Mouse (Mus musculus): ENCODE measurements around the gene Glg1. TPM values are rescaled to one million over a fixed set of nuclear protein-coding genes. Genes with fewer than 3 reads are reported as not detected.

Gene Glg1
- polyA plus RNA-seq, 1 experiment from 2014 or later, result 76.7 TPM

GRCm38 (mm10) chr8:111237301-111237700 is 21.7 kb downstream of the Glg1 start:
- WGBS, result 77% methylated on average over 3 of the region's 3 CpGs
- Histone ChIP-seq H3K27ac (ENCODE audit: low read depth, low read length) (no peak overlapping the region), H3K4me2 (ENCODE audit: low read depth, low read length, severe bottlenecking) (no peak overlapping the region), H3K4me1 (replicated peaks; ENCODE audit: control insufficient read depth, insufficient read depth, low read length) (no peaks in the 10 kb centered on the region), H3K4me3 (ENCODE audit: low read depth, low read length) (no peak overlapping the region), H3K27me3 (ENCODE audit: control insufficient read depth, insufficient read depth, low read length) (no peaks in the 10 kb centered on the region), H3K9ac (ENCODE audit: low read length) (no peak overlapping the region), H3K9me3 (ENCODE audit: control insufficient read depth, low read length) (no peaks in the 10 kb centered on the region), H3K36me3 (ENCODE audit: control insufficient read depth, insufficient read depth, low read length) (no peaks in the 10 kb centered on the region)
- ATAC-seq (replicated peaks; ENCODE audit: low FRiP score) (no peak), DNase-seq (ENCODE audit: low spot score) (no peak)

- no peaks in the 10 kb centered on the region for H3K27me3 ChIP-seq (ENCODE audit: control insufficient read depth, insufficient read depth, low read length)
- no peaks in the 10 kb centered on the region for H3K36me3 ChIP-seq (ENCODE audit: control insufficient read depth, insufficient read depth, low read length)
- no peak overlapping the region for H3K27ac ChIP-seq (ENCODE audit: low read depth, low read length)
- H3K4me2 ChIP-seq (ENCODE audit: low read depth, low read length, severe bottlenecking), result no peak overlapping the region
- WGBS, result 89% methylated on average over 2 of the region's 2 CpGs
- no peak for DNase-seq (ENCODE audit: low spot score)
- ATAC-seq (replicated peaks; ENCODE audit: low FRiP score), result no peak
- H3K9me3 ChIP-seq (ENCODE audit: control insufficient read depth, low read length), result no peaks in the 10 kb centered on the region
- H3K4me1 ChIP-seq (replicated peaks; ENCODE audit: control insufficient read depth, insufficient read depth, low read length), result no peaks in the 10 kb centered on the region
- H3K9ac ChIP-seq (ENCODE audit: low read length), result no peak overlapping the region
- H3K4me3 ChIP-seq (ENCODE audit: low read depth, low read length), result no peak overlapping the region
These were observed 25.3 kb downstream of the Glg1 start for GRCm38 (mm10) chr8:111233730-111234129.

- ATAC-seq (replicated peaks; ENCODE audit: low FRiP score), result no peak
- H3K9ac ChIP-seq (ENCODE audit: low read length), result no peak overlapping the region
- DNase-seq (ENCODE audit: low spot score), result no peak
- no peak overlapping the region for H3K4me3 ChIP-seq (ENCODE audit: low read depth, low read length)
- no peak overlapping the region for H3K4me2 ChIP-seq (ENCODE audit: low read depth, low read length, severe bottlenecking)
- H3K27ac ChIP-seq (ENCODE audit: low read depth, low read length), result no peak overlapping the region
- no peaks in the 10 kb centered on the region for H3K4me1 ChIP-seq (replicated peaks; ENCODE audit: control insufficient read depth, insufficient read depth, low read length)
- no peaks in the 10 kb centered on the region for H3K36me3 ChIP-seq (ENCODE audit: control insufficient read depth, insufficient read depth, low read length)
- H3K9me3 ChIP-seq (ENCODE audit: control insufficient read depth, low read length), result no peaks in the 10 kb centered on the region
- WGBS, result 82% methylated on average over 5 of the region's 5 CpGs
- H3K27me3 ChIP-seq (ENCODE audit: control insufficient read depth, insufficient read depth, low read length), result no peaks in the 10 kb centered on the region
These were observed 34.9 kb downstream of the Glg1 start for GRCm38 (mm10) chr8:111224153-111224552.

GRCm38 (mm10) chr8:111218107-111218506 is 40.9 kb downstream of the Glg1 start:
- H3K4me2 ChIP-seq (ENCODE audit: low read depth, low read length, severe bottlenecking), result no peak overlapping the region
- no peaks in the 10 kb centered on the region for H3K27me3 ChIP-seq (ENCODE audit: control insufficient read depth, insufficient read depth, low read length)
- H3K27ac ChIP-seq (ENCODE audit: low read depth, low read length), result no peak overlapping the region
- no peak overlapping the region for H3K4me3 ChIP-seq (ENCODE audit: low read depth, low read length)
- ATAC-seq (replicated peaks; ENCODE audit: low FRiP score) (no peak), DNase-seq (ENCODE audit: low spot score) (no peak)
- no peaks in the 10 kb centered on the region for H3K36me3 ChIP-seq (ENCODE audit: control insufficient read depth, insufficient read depth, low read length)
- H3K9ac ChIP-seq (ENCODE audit: low read length), result no peak overlapping the region
- H3K4me1 ChIP-seq (replicated peaks; ENCODE audit: control insufficient read depth, insufficient read depth, low read length), result no peaks in the 10 kb centered on the region
- 86% methylated on average over 3 of the region's 3 CpGs for WGBS
- H3K9me3 ChIP-seq (ENCODE audit: control insufficient read depth, low read length), result no peaks in the 10 kb centered on the region

- no peak for DNase-seq (ENCODE audit: low spot score)
These were observed 45.6 kb downstream of the Glg1 start for GRCm38 (mm10) chr8:111213406-111213805.

GRCm38 (mm10) chr8:111211180-111211579 is 47.8 kb downstream of the Glg1 start:
- Histone ChIP-seq H3K27ac (ENCODE audit: low read depth, low read length) (no peak overlapping the region), H3K36me3 (ENCODE audit: control insufficient read depth, insufficient read depth, low read length) (no peaks in the 10 kb centered on the region), H3K4me2 (ENCODE audit: low read depth, low read length, severe bottlenecking) (no peak overlapping the region), H3K27me3 (ENCODE audit: control insufficient read depth, insufficient read depth, low read length) (no peaks in the 10 kb centered on the region), H3K4me1 (replicated peaks; ENCODE audit: control insufficient read depth, insufficient read depth, low read length) (no peaks in the 10 kb centered on the region), H3K9ac (ENCODE audit: low read length) (no peak overlapping the region), H3K9me3 (ENCODE audit: control insufficient read depth, low read length) (no peaks in the 10 kb centered on the region), H3K4me3 (ENCODE audit: low read depth, low read length) (no peak overlapping the region)
- ATAC-seq (replicated peaks; ENCODE audit: low FRiP score), result no peak
- WGBS, result 89% methylated on average over 2 of the region's 2 CpGs
- no peak for DNase-seq (ENCODE audit: low spot score)

More at GRCm38 (mm10) chr8:111213406-111213805, 45.6 kb downstream of the Glg1 start:
- H3K36me3 ChIP-seq (ENCODE audit: control insufficient read depth, insufficient read depth, low read length), result no peaks in the 10 kb centered on the region
- H3K4me1 ChIP-seq (replicated peaks; ENCODE audit: control insufficient read depth, insufficient read depth, low read length), result no peaks in the 10 kb centered on the region
- no peaks in the 10 kb centered on the region for H3K27me3 ChIP-seq (ENCODE audit: control insufficient read depth, insufficient read depth, low read length)
- H3K9ac ChIP-seq (ENCODE audit: low read length), result no peak overlapping the region
- H3K27ac ChIP-seq (ENCODE audit: low read depth, low read length), result no peak overlapping the region
- ATAC-seq (replicated peaks; ENCODE audit: low FRiP score), result no peak
- H3K9me3 ChIP-seq (ENCODE audit: control insufficient read depth, low read length), result no peaks in the 10 kb centered on the region
- no peak overlapping the region for H3K4me3 ChIP-seq (ENCODE audit: low read depth, low read length)
- WGBS, result 89% methylated on average over 5 of the region's 5 CpGs
- no peak overlapping the region for H3K4me2 ChIP-seq (ENCODE audit: low read depth, low read length, severe bottlenecking)

GRCm38 (mm10) chr8:111209874-111210273 is 49.1 kb downstream of the Glg1 start:
- Histone ChIP-seq H3K9me3 (ENCODE audit: control insufficient read depth, low read length) (no peaks in the 10 kb centered on the region), H3K4me1 (replicated peaks; ENCODE audit: control insufficient read depth, insufficient read depth, low read length) (no peaks in the 10 kb centered on the region), H3K27me3 (ENCODE audit: control insufficient read depth, insufficient read depth, low read length) (no peaks in the 10 kb centered on the region), H3K9ac (ENCODE audit: low read length) (no peak overlapping the region), H3K4me3 (ENCODE audit: low read depth, low read length) (no peak overlapping the region), H3K36me3 (ENCODE audit: control insufficient read depth, insufficient read depth, low read length) (no peaks in the 10 kb centered on the region), H3K27ac (ENCODE audit: low read depth, low read length) (no peak overlapping the region), H3K4me2 (ENCODE audit: low read depth, low read length, severe bottlenecking) (no peak overlapping the region)
- DNase-seq (ENCODE audit: low spot score) (no peak), ATAC-seq (replicated peaks; ENCODE audit: low FRiP score) (no peak)

- H3K9ac ChIP-seq (ENCODE audit: low read length), result no peak overlapping the region
- no peaks in the 10 kb centered on the region for H3K9me3 ChIP-seq (ENCODE audit: control insufficient read depth, low read length)
- WGBS, result 93% methylated on average over 6 of the region's 6 CpGs
- no peak overlapping the region for H3K4me2 ChIP-seq (ENCODE audit: low read depth, low read length, severe bottlenecking)
- no peaks in the 10 kb centered on the region for H3K36me3 ChIP-seq (ENCODE audit: control insufficient read depth, insufficient read depth, low read length)
- ATAC-seq (replicated peaks; ENCODE audit: low FRiP score) (no peak), DNase-seq (ENCODE audit: low spot score) (no peak)
- H3K27ac ChIP-seq (ENCODE audit: low read depth, low read length), result no peak overlapping the region
- no peaks in the 10 kb centered on the region for H3K27me3 ChIP-seq (ENCODE audit: control insufficient read depth, insufficient read depth, low read length)
- H3K4me1 ChIP-seq (replicated peaks; ENCODE audit: control insufficient read depth, insufficient read depth, low read length), result no peaks in the 10 kb centered on the region
- no peak overlapping the region for H3K4me3 ChIP-seq (ENCODE audit: low read depth, low read length)
These were observed 52.7 kb downstream of the Glg1 start for GRCm38 (mm10) chr8:111206321-111206720.

GRCm38 (mm10) chr8:111205033-111205432 is 54.0 kb downstream of the Glg1 start:
- no peak overlapping the region for H3K27ac ChIP-seq (ENCODE audit: low read depth, low read length)
- no peaks in the 10 kb centered on the region for H3K4me1 ChIP-seq (replicated peaks; ENCODE audit: control insufficient read depth, insufficient read depth, low read length)
- H3K36me3 ChIP-seq (ENCODE audit: control insufficient read depth, insufficient read depth, low read length), result no peaks in the 10 kb centered on the region
- H3K4me3 ChIP-seq (ENCODE audit: low read depth, low read length), result no peak overlapping the region
- WGBS, result 93% methylated on average over 6 of the region's 6 CpGs
- H3K9ac ChIP-seq (ENCODE audit: low read length), result no peak overlapping the region
- no peak for ATAC-seq (replicated peaks; ENCODE audit: low FRiP score)
- DNase-seq (ENCODE audit: low spot score), result no peak
- no peaks in the 10 kb centered on the region for H3K9me3 ChIP-seq (ENCODE audit: control insufficient read depth, low read length)
- H3K27me3 ChIP-seq (ENCODE audit: control insufficient read depth, insufficient read depth, low read length), result no peaks in the 10 kb centered on the region
- no peak overlapping the region for H3K4me2 ChIP-seq (ENCODE audit: low read depth, low read length, severe bottlenecking)
